Mouse (Mus musculus) left cerebral cortex, adult 9 months (tissue): ENCODE data around the gene Fem1a.

Experiments used
- DNase-seq, 2 experiments: peaks; one replicate each; pipeline ENCODE4 v3.0.0; 2022; ENCODE audit warnings: low spot score in 2 of 2

Gene Fem1a

DNA sequence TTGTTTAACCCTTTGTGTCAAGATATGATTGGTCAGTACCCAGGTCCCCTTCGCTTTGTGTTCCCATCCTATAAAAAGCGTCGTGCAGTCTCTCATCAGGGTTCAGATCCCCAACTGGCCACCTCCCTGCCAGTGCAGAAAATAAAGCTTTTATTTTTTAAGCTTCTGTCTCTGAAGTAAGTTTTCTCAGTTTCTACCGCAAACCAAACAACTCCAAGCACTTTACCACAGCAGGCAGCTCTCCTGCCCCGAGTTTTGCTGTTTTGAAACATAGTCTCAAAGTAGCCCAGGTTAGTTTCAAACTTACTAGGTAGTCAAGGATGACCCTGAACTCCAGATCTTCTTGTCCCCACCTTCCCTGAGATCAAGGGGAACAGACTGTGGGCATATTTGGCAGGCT, 21.7 kb downstream of the Fem1a start:
- no peak for DNase-seq

DNA sequence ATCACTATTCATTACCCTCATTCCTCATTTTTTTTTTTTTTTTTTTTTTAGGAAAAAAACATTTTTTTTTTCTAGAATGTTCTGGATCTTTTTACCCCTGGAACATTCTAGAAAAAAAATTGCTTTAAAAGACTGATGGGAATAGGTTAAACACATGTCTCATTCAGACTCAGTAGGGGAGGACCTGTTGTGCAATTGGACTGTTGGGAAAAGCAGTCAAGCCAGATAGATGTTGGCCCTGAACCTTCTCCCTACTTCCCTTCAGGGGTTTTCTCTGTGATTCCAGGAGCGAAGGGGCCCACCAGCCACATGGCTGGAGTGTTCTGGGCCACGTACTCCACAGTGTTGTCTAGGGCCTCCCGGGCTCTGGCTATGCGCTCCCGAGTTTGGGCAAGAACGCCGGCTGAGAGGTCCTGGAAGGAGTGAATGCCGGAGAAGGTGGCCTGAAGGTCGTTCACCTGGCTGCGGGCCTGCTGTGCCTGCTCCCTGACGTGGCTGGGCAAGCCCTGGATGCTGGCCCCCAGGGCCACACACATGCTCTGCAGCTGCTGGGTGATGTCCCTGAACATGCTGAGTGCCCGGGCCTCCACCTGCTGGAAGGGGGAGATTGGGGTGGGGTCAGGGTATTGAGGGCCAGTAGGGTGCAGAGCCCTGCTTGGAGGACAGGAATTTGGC, 23.0 kb downstream of the Fem1a start:
- DNase-seq = no peak

DNA sequence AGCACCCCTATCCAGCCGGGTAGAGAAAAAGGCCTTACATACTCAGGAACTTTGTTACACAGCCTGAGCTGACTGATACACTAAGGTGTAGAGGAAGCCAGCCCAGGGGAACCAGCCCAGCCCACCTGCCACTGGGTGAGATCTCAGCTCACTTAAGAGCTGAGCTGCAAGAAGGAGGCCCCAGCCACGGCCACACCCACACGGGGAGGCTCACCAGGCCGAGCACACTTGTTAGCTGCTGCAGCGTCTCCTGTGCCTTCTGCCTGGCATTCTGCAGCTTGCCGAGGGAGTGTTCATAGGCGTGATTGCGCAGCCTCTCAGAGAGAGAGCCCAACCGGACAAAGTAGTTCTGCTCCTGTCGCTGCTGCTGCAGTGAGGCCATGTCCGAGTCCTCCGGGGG, 24.6 kb downstream of the Fem1a start:
- no peak for DNase-seq

DNA sequence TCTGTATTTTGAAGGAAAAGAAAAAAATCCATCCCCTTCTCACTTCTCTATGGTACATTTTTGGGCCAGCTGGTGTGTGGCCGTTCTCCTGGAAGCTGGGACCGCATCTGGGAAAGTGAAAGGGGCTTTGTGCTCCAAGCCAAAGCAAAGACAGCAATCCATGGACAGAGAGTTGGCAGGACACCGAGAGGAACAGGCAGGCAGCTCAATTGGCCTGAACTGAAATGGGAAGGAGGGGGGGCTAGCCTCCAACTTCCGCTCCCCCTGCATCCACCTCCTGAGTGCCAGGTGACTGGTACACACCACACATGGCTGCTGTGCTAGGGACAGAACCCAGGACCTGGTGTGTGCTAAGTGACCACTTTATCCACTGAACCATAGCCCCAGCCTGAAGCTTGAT, 26.2 kb downstream of the Fem1a start:
- peak in 1 of 2 experiments; percentile 54 for DNase-seq

DNA sequence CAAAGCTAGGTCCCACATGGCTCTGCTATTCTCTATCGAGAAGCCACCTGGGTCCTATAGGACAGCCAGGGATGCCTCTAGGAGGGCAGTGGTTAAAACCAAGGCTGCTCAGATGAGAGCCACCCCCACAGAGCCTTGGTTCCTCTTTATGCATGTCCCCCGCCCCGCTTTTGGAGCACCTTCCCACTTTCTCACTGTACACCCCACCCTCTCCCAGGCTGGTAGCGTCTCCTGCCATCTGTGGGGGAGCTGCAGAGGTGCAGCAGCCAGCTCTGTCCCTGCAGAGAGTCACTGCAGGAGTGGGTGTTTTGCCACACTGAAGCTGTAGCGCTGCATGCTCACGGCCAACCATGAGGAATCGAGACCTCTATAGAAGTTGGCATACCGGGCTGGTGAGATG, 26.7 kb downstream of the Fem1a start:
- DNase-seq = peak in 1 of 2 experiments; percentile 69

GRCm38 (mm10) chr17:56285995-56286394, 29.4 kb downstream of the Fem1a start:
- DNase-seq = no peak

GRCm38 (mm10) chr17:56287830-56288229, 31.2 kb downstream of the Fem1a start:
- DNase-seq = no peak

DNA sequence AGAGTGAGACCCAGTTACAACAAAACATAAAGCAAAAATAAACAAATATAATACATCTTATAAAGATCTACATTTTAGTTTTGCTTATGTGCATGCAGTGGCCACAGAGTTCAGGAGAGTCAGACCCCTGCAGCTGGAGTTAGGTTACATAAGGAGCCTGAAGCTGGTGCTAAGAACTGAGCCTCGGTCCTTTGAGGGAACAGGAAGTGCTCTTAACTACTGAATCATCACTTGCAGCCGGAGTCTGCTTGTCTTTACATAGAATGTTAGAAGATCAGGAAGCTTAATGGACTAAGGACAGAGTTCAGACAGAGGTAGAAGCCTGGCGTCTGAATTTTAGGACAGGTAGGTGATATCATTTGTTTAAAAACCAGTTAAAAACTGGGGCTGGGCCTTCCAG, 32.3 kb downstream of the Fem1a start:
- DNase-seq = no peak

DNA sequence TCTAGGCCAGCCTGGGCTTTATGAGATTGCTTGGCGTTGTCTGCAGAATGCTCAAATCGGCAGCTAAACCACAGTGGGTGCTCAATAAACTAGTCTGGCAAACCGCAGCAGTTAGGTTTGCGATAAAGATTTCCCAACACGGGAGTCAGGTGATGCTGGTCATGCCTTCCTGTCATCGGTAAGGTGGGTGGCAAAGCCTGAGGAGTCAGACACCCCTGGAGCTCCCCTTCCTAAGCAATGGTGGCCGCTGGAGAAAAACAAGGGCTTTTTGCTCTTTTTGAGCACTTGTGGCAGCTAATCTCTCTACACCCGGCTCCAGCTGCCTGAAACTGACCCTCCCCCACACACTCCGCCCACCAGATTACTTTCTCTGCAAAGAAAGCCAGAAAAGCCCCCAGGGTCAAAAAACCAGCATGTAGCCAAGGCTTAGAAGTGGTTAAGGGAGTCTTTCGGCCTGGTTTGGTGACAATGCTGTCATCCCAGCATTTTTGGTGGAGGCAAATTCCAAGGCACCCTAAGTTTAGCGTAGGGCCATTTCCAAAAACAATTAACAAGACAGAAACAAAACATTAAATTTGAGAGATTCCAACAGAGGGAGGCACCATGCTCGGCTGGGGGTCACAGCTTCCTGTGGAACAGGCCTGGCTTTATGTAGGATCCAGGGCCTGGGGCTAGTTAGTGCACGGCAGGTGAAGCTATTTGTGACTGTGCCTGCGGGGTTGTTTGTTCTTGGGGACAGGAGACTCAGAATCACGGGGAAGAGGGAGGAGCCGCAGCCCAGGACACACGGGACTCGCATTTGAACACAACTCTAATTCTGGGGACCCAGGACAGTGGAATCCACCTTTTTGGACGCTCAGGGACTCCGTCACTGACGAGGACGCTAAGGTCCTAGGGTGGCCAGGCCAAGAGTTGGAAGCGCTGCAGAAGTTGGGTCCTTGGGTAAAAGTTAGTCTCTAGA, 33.0 kb downstream of the Fem1a start:
- no peak for DNase-seq

- peak in 1 of 2 experiments; percentile 80 for DNase-seq
Measured at GRCm38 (mm10) chr17:56290388-56291170, 34.0 kb downstream of the Fem1a start.

- peak in 1 of 2 experiments; percentile 80 for DNase-seq
Measured at GRCm38 (mm10) chr17:56291171-56291511, 34.5 kb downstream of the Fem1a start.

GRCm38 (mm10) chr17:56291826-56292475, 35.3 kb downstream of the Fem1a start:
- DNase-seq = no peak

GRCm38 (mm10) chr17:56292531-56293222, 36.1 kb downstream of the Fem1a start, which contains the start of gene Plin3:
Gene Plin3 (minus strand): TSS chr17:56292873.
- no peak for DNase-seq

DNA sequence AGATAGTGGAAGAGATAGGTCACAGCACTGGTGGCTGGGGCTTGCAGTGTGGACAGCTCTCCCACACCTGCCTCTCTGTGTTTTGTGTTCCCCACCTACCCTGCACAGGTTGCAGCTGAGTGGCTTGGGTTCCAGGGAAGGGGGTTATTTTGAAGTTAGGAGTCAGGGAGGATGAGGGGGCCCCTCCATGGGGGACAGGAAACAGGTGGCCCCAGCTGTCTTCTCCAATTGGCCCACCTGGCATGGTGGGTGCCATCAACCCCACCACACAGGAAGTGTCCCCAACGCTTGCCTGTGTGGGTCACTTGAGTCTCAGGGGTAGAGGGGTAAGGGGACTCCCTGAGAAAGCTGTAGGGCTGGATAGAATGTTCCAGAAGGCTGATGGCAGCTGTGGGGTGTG, 36.7 kb downstream of the Fem1a start:
- DNase-seq = no peak

GRCm38 (mm10) chr17:56294241-56294640, 37.6 kb downstream of the Fem1a start:
- DNase-seq = no peak

GRCm38 (mm10) chr17:56296201-56296600, 39.6 kb downstream of the Fem1a start:
- no peak for DNase-seq

DNA sequence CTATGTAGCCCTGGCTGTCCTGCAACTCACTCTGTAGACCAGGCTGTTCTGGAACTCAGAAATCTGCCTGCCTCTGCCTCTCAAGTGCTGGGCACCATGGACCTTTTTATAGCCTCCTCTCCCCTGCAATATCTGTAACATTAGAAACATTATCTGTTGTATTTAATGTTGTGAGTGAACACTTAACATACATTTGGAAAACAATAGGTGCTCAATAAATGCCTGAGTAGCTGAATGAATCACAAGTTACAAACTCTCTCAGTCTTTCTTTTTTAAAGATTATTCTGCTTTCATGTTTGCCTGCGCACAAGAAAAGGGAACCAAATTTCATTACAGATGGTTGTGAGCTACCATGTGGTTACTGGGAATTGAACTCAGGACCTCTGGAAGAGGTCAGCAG, 41.6 kb downstream of the Fem1a start:
- DNase-seq = no peak

DNA sequence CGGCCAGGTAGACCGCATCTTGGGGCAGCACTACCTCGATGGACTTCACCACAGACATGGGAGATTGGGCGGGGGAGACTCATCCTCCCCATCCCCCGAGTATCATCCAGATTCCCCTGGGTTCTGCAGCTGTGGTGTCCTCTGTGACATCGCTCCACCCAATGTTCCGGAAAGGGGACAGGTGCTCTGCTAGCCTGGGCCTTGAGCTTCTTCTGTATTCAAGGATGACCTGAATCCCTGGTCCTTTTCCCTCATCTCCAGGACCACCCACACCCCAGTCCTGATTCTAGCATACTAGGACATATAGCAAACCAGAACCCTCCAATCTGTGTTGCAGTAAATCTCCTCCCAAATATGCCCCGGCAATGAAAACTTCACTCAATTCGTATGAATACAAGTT, 43.6 kb downstream of the Fem1a start, which contains the start of gene Arrdc5:
TSS of gene Arrdc5 (minus strand) at position 101 of the 400 bp plus-strand sequence.
- no peak for DNase-seq

- DNase-seq = no peak
Measured at GRCm38 (mm10) chr17:56302363-56302996, 45.9 kb downstream of the Fem1a start.

DNA sequence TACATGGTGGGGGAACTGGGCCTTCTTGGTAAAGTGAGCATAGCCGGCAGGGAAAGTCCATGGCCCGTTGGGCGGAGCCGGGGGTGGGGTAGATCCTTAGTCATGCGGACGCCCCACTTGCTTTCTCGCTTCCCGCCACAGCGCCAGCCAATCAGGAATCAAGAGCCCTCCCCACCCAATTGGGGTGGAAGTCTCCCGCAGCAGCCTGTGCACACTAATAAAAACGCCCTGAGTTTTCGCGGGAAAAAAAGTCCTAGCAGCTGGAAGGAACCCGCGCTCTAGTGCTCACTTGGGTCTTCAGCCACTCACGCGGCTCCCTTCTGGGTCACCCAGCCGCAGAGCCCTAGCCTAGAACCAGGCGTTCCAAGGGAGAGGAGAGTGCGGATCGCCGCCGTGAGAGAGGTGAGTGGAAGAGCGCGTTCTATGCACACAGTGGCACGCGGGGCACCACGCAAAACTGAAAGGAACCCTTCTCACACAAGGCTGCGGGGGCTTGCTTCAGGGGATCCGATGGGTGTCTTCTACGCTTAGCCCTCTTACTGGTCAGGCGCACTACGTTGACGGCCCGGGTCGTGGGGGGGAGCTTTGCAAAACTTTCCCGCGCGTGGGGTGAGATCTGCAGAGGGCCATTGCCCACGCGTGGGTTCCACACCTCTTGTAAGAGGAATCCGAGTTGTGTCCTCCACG, 46.7 kb downstream of the Fem1a start, which contains the start of gene Uhrf1:
TSS of gene Uhrf1 (plus strand) at position 162 of the 687 bp plus-strand sequence.
- no peak for DNase-seq
